Mouse (Mus musculus) kidney, adult 2 months (tissue): ENCODE data around the gene Polr1d. TPM values are rescaled to one million over a fixed set of nuclear protein-coding genes. Genes with fewer than 3 reads are reported as not detected.

Source experiments
- DNase-seq: peaks from one replicate; pipeline ENCODE4 v3.0.0; 2021
- H3K27ac ChIP-seq: fragments of 200-500 bp; 2 replicates; pipeline ENCODE4 v1.5.1; 2012; ENCODE audit warnings: low read depth, low read length, control low read depth, inconsistent platforms; ENCODE audit not compliant: insufficient read depth
- H3K27me3 ChIP-seq: fragments of 200-500 bp; replicated peaks from 2 replicates; pipeline ENCODE4 v1.6.1; 2012; ENCODE audit warnings: mild to moderate bottlenecking, moderate library complexity, low read length, inconsistent platforms; ENCODE audit not compliant: control insufficient read depth, insufficient read depth
- H3K36me3 ChIP-seq: fragments of 200-500 bp; 2 replicates; pipeline ENCODE4 v1.6.1; 2012; ENCODE audit warnings: mild to moderate bottlenecking, moderate library complexity, low read length, inconsistent platforms; ENCODE audit not compliant: control insufficient read depth, insufficient read depth
- H3K4me1 ChIP-seq: fragments of 200-500 bp; 2 replicates; pipeline ENCODE4 v1.6.1; 2011; ENCODE audit warnings: low read length; ENCODE audit not compliant: control insufficient read depth, insufficient read depth
- H3K4me3 ChIP-seq: fragments of 200-500 bp; 2 replicates; pipeline ENCODE4 v1.5.1; 2011; ENCODE audit warnings: mild to moderate bottlenecking, low read depth, low read length, control low read depth; ENCODE audit not compliant: insufficient read depth
- CTCF ChIP-seq: fragments of 200-500 bp; conservative IDR thresholded peaks from 2 replicates; pipeline ENCODE4 v1.5.1; 2011; ENCODE audit warnings: low read depth, mild to moderate bottlenecking, control low read depth, low read length, moderate library complexity, mixed read lengths; ENCODE audit not compliant: insufficient read depth, insufficient read length
- POLR2A ChIP-seq: fragments of 200-500 bp; IDR thresholded peaks from one replicate; pipeline ENCODE4 v1.6.1; 2011; ENCODE audit warnings: low read depth, low read length, control low read depth
- WGBS: fragments of 180-500 bp; shearing (Covaris S2); methylation state at CpG from one replicate; pipeline ENCODE4 v1.1.7; 2018; 5-methylcytosine and 5-hydroxymethylcytosine counted together
- polyA plus RNA-seq: library from polyadenylated mRNA; depleted of rRNA; stranded (reverse); fragments of >200 nt; gene quantifications from 2 replicates; pipeline ENCODE4 v1.2.3, GENCODE M21; 2012

Gene Polr1d
- polyA plus RNA-seq, 1 experiment: 55.9 TPM

DNA sequence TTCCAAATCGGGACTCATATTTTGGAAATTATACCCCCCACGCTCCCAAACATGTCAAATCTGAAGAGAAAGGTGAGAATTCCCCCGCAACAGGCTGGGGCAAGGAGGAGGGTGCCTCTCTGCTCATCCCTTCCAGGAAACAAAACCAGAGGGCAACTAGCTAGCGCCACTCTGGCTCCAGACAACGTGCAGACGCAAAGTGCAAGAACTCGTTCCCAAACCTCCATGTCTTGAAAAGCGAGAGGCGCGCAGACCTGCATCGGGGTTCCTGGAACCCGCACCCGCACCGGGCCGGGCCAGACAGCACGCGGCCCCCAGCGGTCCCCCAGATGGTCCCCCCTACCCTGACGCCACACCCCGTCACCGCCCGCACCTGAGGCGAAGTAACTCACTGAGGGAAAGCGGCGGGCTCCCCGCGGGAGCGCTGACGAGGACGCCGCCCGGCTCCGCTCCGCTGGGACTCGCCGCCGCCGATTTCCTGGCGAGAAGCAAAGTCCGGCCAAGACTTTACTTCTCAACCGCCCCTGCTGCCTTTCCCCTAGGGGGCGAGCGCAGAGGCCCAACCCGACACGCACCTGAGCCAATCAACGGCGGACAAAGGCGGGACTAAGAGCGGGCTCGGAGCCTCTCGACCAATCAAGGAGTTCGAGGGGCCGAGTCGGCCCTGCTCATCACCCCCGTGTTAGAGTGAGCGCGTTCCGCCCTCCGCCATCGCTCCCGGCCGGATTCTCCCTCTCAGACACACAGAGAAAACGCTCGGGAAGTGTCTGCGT lies 638 bp upstream of the Polr1d start, which contains the start of gene Lnx2:
Gene Lnx2, minus strand, starts transcription at position 561 of the 773 bp plus-strand sequence.
- under 1% methylated on average over 65 of the region's 65 CpGs for WGBS
- no peaks in the 10 kb centered on the region for H3K36me3 ChIP-seq
- TF ChIP-seq CTCF (peak; percentile 54), POLR2A (peak; percentile 22)
- peak within 1 kb of the TSS; percentile 64 for H3K27ac ChIP-seq
- H3K27me3 ChIP-seq: no peaks in the 10 kb centered on the region
- peaks cover 28% of the 10 kb centered on the region for H3K4me1 ChIP-seq
- peak within 1 kb of the TSS; percentile 71 for H3K4me3 ChIP-seq
- DNase-seq: peak; percentile 99

DNA sequence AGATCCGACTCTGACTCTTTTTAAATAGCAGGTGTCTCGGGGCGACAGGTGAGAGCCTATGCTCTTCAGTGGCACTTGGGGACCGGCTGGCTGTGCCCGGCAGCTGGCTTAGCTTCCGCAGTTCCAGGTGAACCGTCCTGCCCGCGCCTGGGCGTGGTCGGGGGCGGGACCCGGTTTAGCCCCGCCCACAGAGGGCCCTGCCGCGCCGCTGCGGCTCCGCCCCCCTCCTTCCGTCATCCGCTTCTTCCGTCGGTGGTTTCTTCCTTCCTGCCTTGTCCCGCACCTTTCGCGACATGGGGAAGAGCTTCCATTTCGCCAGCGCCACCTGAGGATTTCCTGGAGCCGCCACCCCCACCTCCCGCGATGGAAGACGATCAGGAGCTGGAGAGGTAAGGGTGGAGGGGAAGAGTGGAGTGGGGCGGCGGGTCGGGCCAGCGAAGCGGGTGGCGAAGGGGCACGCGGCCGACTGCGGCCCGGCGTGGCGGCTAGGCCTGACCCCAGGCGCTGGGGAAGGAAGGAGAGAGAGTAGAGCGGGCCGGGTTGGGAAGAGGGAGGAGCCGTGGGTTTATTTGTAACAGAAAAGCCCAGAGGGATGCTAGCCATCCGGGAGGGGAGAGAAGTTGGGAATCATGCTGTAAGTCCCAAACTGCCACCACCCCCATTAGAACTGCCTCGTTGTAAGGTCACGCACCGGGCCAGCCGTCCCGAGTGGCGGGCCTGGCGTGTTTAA lies 620 bp downstream of the Polr1d start:
- TF ChIP-seq CTCF (no peak), POLR2A (peak; percentile 46)
- H3K27me3 ChIP-seq: no peaks in the 10 kb centered on the region
- DNase-seq: peak; percentile 98
- H3K27ac ChIP-seq: peak overlapping the region; percentile 61
- H3K4me1 ChIP-seq: peaks cover 27% of the 10 kb centered on the region
- WGBS: under 1% methylated on average over 55 of the region's 57 CpGs
- H3K4me3 ChIP-seq: peak overlapping the region; percentile 71
- H3K36me3 ChIP-seq: no peaks in the 10 kb centered on the region

DNA sequence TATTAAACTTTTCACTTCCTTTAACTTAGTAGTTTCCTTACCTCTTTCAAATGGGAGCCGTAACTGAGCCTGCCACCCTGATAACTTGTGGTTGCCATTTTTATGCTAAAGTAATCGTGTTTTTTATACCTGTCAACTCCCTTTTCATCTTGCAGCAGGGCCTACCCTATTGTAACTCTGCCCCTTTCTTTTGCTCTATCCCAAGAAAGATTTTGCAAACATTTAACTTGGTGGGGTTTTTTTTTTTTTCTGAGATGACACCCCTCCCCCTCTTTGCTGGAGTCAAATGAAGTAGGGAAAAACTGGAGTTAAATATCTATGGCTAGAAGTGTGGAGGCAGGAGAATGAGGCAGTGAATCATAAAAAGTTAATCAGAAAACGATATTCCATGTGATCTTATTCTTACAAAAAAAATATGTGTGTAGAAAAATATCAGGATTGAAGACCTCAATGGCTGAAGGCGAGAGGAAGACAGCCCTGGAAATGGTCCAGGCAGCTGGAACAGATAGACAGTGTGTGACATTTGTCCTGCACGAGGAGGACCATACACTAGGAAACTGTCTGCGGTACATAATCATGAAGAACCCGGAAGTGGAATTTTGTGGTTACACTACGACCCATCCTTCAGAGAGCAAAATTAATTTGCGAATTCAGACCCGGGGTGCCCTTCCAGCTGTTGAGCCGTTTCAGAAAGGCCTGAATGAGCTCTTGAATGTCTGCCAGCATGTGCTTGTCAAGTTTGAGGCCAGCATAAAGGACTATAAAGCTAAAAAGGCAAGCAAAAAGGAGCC lies 1.5 kb downstream of the Polr1d start:
- 15% methylated on average over 11 of the region's 11 CpGs for WGBS
- Histone ChIP-seq H3K27me3 (no peaks in the 10 kb centered on the region), H3K36me3 (no peaks in the 10 kb centered on the region), H3K4me1 (peaks cover 22% of the 10 kb centered on the region), H3K27ac (peak overlapping the region; percentile 54), H3K4me3 (peak overlapping the region; percentile 71)
- peak; percentile 67 for DNase-seq
- no peak for TF ChIP-seq POLR2A
- TF ChIP-seq CTCF: no peak

DNA sequence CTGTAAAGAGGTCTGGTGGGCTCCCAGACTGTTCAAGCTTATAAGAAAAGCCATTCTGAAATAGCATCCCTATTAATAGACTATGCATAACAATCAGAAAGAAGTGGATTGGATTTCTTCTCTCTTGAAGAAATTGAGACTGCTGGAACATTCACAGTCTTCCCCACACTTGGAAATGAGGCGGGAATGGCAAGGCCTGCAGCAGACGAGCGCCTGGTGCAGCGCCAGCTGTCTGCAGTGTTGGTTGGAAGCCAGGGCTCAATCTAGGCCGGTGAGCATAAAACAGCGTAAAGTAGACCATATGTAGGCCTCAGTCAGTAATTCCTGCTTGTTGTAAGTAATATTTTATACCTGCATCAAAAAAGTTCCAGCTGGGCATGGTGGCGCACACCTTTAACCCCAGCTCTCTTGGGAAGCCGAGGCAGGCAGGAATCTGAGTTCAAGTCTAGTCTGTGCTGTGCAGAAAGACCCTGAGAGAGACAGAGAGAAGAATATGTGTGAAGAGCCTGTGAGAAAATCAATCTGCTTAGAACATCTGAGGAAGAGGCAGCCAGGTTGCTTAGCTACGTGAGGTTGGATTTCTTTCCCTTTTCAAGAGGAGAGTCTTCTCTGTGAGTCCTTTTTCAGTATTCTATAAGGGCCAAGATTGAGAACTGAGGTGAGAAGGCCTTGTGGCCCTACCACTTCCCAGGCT lies 8.5 kb downstream of the Polr1d start:
- no peak for DNase-seq
- H3K27ac ChIP-seq: no peak overlapping the region
- no peak for TF ChIP-seq POLR2A
- TF ChIP-seq CTCF: no peak
- WGBS: 74% methylated on average over 9 of the region's 9 CpGs
- H3K36me3 ChIP-seq: no peaks in the 10 kb centered on the region
- no peak overlapping the region for H3K4me3 ChIP-seq
- H3K27me3 ChIP-seq: no peaks in the 10 kb centered on the region
- H3K4me1 ChIP-seq: peaks cover 10% of the 10 kb centered on the region; the same call in 1 of the 2 replicates

DNA sequence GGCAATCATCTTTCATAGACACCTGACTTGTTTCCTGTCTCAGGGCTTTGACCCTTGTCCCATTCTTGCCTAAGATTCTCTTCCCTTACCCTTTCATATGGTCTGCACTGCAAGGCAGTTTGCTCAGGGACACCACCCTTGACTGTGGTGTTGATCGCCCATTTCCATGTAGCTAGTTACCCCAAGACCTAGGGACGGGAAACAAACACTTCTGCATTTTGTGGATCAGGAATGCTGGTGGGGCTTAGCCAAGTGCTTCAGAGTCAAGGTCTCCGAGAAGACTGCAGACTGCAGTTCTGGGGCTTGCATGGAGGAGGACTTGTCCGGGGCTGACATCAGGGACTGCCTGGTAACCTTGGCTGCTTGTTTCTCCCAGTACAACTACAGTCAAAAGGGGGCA lies 10.0 kb downstream of the Polr1d start:
- TF ChIP-seq CTCF (no peak), POLR2A (no peak)
- no peak overlapping the region for H3K4me3 ChIP-seq
- no peaks in the 10 kb centered on the region for H3K36me3 ChIP-seq
- peaks cover 7% of the 10 kb centered on the region; the same call in 1 of the 2 replicates for H3K4me1 ChIP-seq
- no peaks in the 10 kb centered on the region for H3K27me3 ChIP-seq
- DNase-seq: no peak
- no peak overlapping the region for H3K27ac ChIP-seq
- WGBS: 94% methylated on average over 4 of the region's 4 CpGs

DNA sequence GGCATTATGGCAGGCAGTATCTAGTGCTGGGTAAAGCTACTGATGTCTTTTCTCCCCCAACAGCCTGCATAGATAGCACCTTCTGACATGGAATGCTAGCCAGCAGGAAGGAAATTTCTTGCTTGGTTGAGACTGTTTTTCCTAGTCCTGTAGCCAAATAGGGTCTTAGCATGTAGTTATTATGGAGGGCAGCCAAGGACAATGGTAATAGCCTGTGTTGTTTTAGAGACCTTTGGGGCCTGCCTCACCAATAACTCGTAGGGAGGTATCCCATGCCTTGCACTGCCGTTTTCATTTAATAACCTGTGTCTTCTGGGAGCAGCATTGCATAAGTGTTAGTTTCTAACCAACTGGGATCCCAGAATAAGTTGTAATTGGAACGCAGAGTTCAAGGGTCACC lies 13.0 kb downstream of the Polr1d start:
- Histone ChIP-seq H3K4me3 (no peak overlapping the region), H3K27me3 (no peaks in the 10 kb centered on the region), H3K27ac (no peak overlapping the region), H3K36me3 (no peaks in the 10 kb centered on the region), H3K4me1 (peaks cover 19% of the 10 kb centered on the region)
- WGBS: 38% methylated on average over 3 of the region's 3 CpGs
- TF ChIP-seq CTCF: no peak
- TF ChIP-seq POLR2A: no peak
- no peak for DNase-seq
